Mouse (Mus musculus) intestine, postnatal 0 days (tissue): ENCODE results near the gene Cited2. TPM values are rescaled to one million over a fixed set of nuclear protein-coding genes. Genes with fewer than 3 reads are reported as not detected.

Experiments used
- ATAC-seq: fragments of 200-750 bp; cut with Nextera tagmentation; 2 replicates; pipeline ENCODE4 v1.8.0; 2017; ENCODE audit warnings: mild to moderate bottlenecking, moderate TSS enrichment, moderate library complexity
- H3K27ac ChIP-seq: fragments of 300-500 bp; sonication (generic); 2 replicates; pipeline ENCODE4 v1.5.1; 2014; ENCODE audit warnings: mild to moderate bottlenecking, low read depth, low read length, moderate library complexity
- H3K27me3 ChIP-seq: fragments of 300-500 bp; sonication (generic); replicated peaks from 2 replicates; pipeline ENCODE4 v1.6.1; 2014; ENCODE audit warnings: low read length, mixed read lengths; ENCODE audit not compliant: control insufficient read depth, insufficient read depth
- H3K36me3 ChIP-seq: fragments of 300-500 bp; sonication (generic); 2 replicates; pipeline ENCODE4 v1.6.1; 2014; ENCODE audit warnings: mild to moderate bottlenecking, moderate library complexity; ENCODE audit not compliant: control insufficient read depth, insufficient read depth
- H3K4me1 ChIP-seq: fragments of 300-500 bp; sonication (generic); replicated peaks from 2 replicates; pipeline ENCODE4 v1.6.1; 2014; ENCODE audit warnings: antibody characterized with exemption, low read length, mixed read lengths; ENCODE audit not compliant: control insufficient read depth, insufficient read depth
- H3K4me2 ChIP-seq: fragments of 300-500 bp; sonication (generic); replicated peaks from 2 replicates; pipeline ENCODE4 v1.6.1; 2014; ENCODE audit warnings: low read depth, mild to moderate bottlenecking, moderate library complexity
- H3K4me3 ChIP-seq: fragments of 300-500 bp; sonication (generic); 2 replicates; pipeline ENCODE4 v1.5.1; 2014; ENCODE audit warnings: low read depth, low read length
- H3K9ac ChIP-seq: fragments of 300-500 bp; sonication (generic); 2 replicates; pipeline ENCODE4 v1.6.1; 2014; ENCODE audit warnings: mild to moderate bottlenecking, low read depth, low read length
- H3K9me3 ChIP-seq: fragments of 300-500 bp; sonication (generic); 2 replicates; pipeline ENCODE4 v1.6.1; 2016; ENCODE audit warnings: mixed run types; ENCODE audit not compliant: control insufficient read depth
- CTCF ChIP-seq: sonication (generic); IDR thresholded peaks from 2 replicates; pipeline ENCODE4 v1.5.1; 2016; ENCODE audit warnings: low read depth, mild to moderate bottlenecking, control low read depth, antibody characterized with exemption, moderate library complexity
- WGBS: fragments of 180-500 bp; shearing (Covaris S2); extraction: QIAGEN DNeasy Blood & Tissue Kit; methylation state at CpG from one replicate; pipeline ENCODE4 v1.1.7; 2014; 5-methylcytosine and 5-hydroxymethylcytosine counted together
- polyA plus RNA-seq: library from polyadenylated mRNA; unstranded; fragments of >200 nt; fragmentation: Nextera tagmentation; extraction: Ambion mirVana; gene quantifications from 2 replicates; pipeline ENCODE4 v1.2.1, GENCODE M21; 2015

The Cited2 gene
- 41.8 and 47.0 TPM in 2 replicates for polyA plus RNA-seq

DNA sequence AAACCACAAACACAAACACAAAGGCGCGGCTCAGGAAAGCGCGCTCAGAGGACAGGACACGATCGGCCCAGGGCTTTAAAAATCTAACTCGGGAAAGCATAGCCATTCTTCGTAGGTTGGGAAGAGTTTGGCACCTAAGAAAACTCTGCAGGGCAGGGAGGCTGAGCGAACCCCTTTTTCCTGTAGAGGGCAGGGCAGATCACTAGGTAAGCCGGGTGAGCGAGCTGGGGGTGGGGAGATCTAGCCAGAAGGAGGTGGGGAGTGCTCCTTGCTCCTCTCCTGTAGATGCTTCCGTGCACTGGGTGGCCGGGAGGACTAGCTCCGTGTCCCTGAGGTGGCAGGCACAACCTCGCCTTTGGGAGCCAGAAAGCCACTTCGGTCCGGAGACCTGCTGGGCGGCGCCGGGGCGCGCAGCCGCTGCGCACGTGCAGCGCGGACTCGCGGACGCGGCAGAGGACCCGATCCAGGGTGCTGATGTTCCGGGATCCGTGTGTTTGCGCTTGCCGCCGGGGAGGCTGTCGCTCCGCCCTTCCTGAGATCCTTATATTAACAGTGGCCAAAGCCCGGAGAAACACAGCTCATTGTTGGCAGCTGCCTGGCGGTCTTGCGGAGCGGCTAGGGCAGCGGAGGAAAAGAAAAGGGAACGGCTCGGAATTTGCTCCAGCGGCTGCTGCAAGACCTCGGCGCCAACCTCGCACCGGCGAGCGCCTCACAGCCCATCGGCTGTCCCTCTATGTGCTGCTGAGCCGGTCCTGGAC is at the start of gene Cited2:
Gene Cited2 (plus strand): TSS at position 566 of the 758 bp plus-strand sequence.
- peaks cover 5% of the 10 kb centered on the region; the same call in 1 of the 2 replicates for H3K4me1 ChIP-seq
- ATAC-seq, result peak; percentile 79
- under 1% methylated on average over 55 of the region's 55 CpGs for WGBS
- peaks cover 3% of the 10 kb centered on the region; the same call in 1 of the 2 replicates for H3K36me3 ChIP-seq
- peak within 1 kb of the TSS; percentile 81 for H3K4me2 ChIP-seq
- H3K4me3 ChIP-seq, result peak within 1 kb of the TSS; percentile 100
- peak within 1 kb of the TSS; percentile 93 for H3K9ac ChIP-seq
- no peaks in the 10 kb centered on the region for H3K9me3 ChIP-seq
- TF ChIP-seq CTCF, result peak; percentile 75
- H3K27me3 ChIP-seq, result no peaks in the 10 kb centered on the region
- peak within 1 kb of the TSS; percentile 97 for H3K27ac ChIP-seq

DNA sequence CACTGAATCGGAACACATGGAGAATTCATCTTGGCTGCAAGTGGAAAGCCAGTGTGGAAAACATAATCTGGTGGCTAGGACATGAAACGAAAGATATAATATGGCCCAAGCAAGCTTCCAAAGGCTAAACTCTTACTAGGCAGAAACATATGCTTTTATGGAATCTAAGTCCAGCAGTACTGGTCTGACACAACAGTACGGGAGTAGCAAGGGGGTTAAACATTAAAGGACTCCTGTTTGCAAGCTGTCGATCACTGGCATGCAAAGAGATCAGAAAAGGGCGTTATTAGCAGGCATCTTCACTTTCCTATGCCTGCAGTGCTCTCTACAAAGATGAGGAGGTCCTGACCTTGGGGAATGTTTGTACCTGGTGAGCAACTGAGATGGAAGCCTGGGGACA is 48.6 kb upstream of the Cited2 start:
- no peaks in the 10 kb centered on the region for H3K9me3 ChIP-seq
- H3K4me3 ChIP-seq, result no peak overlapping the region
- no peaks in the 10 kb centered on the region for H3K27me3 ChIP-seq
- peak; percentile 36; the same call in 1 of the 2 replicates for ATAC-seq
- no peaks in the 10 kb centered on the region for H3K36me3 ChIP-seq
- H3K9ac ChIP-seq, result no peak overlapping the region
- no peak overlapping the region; the same call in 1 of the 2 replicates for H3K27ac ChIP-seq
- WGBS, result 50% methylated on average over 5 of the region's 5 CpGs
- no peak for TF ChIP-seq CTCF
- H3K4me1 ChIP-seq, result no peaks in the 10 kb centered on the region
- no peak overlapping the region for H3K4me2 ChIP-seq

- ATAC-seq, result no peak
- H3K4me2 ChIP-seq, result no peak overlapping the region
- no peak overlapping the region for H3K4me3 ChIP-seq
- H3K27me3 ChIP-seq, result no peaks in the 10 kb centered on the region
- H3K27ac ChIP-seq, result no peak overlapping the region
- no peak for TF ChIP-seq CTCF
- 0 out of 2 replicates have a peak, but pooled peaks cover under 1% of the 10 kb centered on the region for H3K4me1 ChIP-seq
- 80% methylated on average over 2 of the region's 2 CpGs for WGBS
- no peak overlapping the region for H3K9ac ChIP-seq
- H3K36me3 ChIP-seq, result no peaks in the 10 kb centered on the region
- no peaks in the 10 kb centered on the region for H3K9me3 ChIP-seq
Observed at GRCm38 (mm10) chr10:17674869-17675268, 48.1 kb upstream of the Cited2 start.

DNA sequence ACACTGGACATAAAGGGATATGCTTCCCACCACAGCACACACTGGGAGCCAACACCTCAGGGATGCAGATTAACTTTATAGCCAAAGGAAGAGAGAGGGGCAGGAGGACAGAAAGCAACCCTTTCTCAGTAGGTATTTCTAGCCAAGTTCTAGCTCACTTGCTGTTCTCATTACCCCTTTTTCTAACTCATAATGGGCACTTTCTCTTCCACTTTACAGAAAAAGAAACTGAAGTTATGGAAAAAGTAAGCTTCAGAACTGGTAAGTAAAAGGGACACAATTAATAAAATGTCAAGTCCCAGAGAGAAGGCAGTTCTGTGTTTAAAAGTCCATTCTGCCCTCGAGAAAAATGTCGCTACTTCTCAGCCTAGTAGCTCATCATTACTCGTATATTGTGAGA is 46.6 kb upstream of the Cited2 start:
- no peaks in the 10 kb centered on the region for H3K27me3 ChIP-seq
- H3K4me2 ChIP-seq, result no peak overlapping the region
- H3K4me1 ChIP-seq, result 0 out of 2 replicates have a peak, but pooled peaks cover 4% of the 10 kb centered on the region
- ATAC-seq, result no peak
- no peaks in the 10 kb centered on the region for H3K9me3 ChIP-seq
- H3K27ac ChIP-seq, result no peak overlapping the region
- WGBS, result 82% methylated on average over 3 of the region's 3 CpGs
- no peak overlapping the region for H3K9ac ChIP-seq
- TF ChIP-seq CTCF, result no peak
- H3K36me3 ChIP-seq, result no peaks in the 10 kb centered on the region
- no peak overlapping the region for H3K4me3 ChIP-seq

- Histone ChIP-seq H3K9ac (no peak overlapping the region), H3K9me3 (no peaks in the 10 kb centered on the region), H3K4me3 (no peak overlapping the region), H3K27ac (no peak overlapping the region), H3K4me1 (0 out of 2 replicates have a peak, but pooled peaks cover 4% of the 10 kb centered on the region), H3K27me3 (no peaks in the 10 kb centered on the region), H3K4me2 (no peak overlapping the region), H3K36me3 (no peaks in the 10 kb centered on the region)
- WGBS, result 74% methylated on average over 4 of the region's 4 CpGs
- no peak for TF ChIP-seq CTCF
- ATAC-seq, result no peak
Observed at GRCm38 (mm10) chr10:17677308-17677707, 45.7 kb upstream of the Cited2 start.

DNA sequence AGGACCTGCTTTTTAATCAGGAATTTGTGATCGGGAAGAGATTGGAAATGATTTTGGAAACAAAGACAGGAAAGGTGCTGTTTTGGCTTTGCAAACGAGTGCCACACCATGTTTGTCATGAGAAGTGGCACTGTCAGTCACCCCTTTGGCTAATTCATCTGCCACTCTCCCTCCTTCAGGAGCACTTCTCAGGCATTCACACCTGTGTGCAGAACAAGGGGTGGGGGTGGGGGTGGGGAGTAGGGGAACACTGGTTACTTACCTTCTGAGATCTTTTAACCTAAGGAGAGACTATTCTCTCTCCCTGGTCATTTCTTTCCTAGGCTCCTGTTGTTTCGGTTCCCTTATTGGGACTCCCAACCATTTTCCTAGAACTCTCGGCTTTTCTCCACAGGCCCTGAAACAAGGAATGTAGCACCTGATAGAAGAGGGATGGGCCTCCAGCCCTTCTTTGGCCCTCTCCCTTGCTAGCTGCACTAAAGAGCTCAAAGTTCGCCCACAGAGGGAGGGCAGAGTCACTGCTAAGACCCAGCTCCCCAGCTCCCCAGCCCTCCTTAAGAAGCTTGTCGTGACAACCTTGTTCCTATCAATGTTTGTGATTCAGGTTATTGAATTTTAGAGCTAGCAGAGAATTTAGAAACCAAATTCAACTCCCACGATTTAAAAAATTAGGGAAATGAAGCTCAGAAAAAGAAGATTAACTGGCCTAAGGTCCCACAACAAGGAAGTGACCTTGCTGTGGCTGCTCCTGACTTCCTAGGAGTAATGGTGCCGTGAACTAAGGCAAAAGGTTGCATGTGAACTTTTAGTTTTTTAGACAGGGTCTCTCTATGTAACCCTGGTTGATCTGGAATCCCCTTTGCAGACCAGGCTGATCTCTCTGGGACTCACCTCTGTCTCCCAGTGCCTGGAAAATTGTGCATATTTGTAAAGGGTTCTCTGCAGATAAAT is 42.3 kb upstream of the Cited2 start:
- Histone ChIP-seq H3K27me3 (no peaks in the 10 kb centered on the region), H3K9ac (no peak overlapping the region), H3K4me1 (0 out of 2 replicates have a peak, but pooled peaks cover 4% of the 10 kb centered on the region), H3K27ac (peak overlapping the region; percentile 75), H3K4me3 (no peak overlapping the region), H3K9me3 (no peaks in the 10 kb centered on the region), H3K36me3 (no peaks in the 10 kb centered on the region), H3K4me2 (0 out of 2 replicates have a peak overlapping the region, but pooled peaks have one; percentile 24)
- no peak for TF ChIP-seq CTCF
- ATAC-seq, result peak; percentile 93
- 42% methylated on average over 8 of the region's 8 CpGs for WGBS
